Mouse (Mus musculus): ENCODE measurements around the gene Loxl4.
A peak's percentile ranks its signal among the peaks of the same experiment; 100 is the strongest.

Loxl4 gene

GRCm38 (mm10) chr19:42608082-42608481 lies 4.5 kb downstream of the Loxl4 start:
- no peak for DNase-seq

GRCm38 (mm10) chr19:42602576-42602975 lies 10.0 kb downstream of the Loxl4 start:
- DNase-seq: no peak

- no peak for DNase-seq
Observed at GRCm38 (mm10) chr19:42602041-42602440, 10.6 kb downstream of the Loxl4 start.

- no peak for DNase-seq
Observed at GRCm38 (mm10) chr19:42601445-42601844, 11.2 kb downstream of the Loxl4 start.

GRCm38 (mm10) chr19:42600591-42600990 lies 12.0 kb downstream of the Loxl4 start:
- no peak for DNase-seq

- no peak for DNase-seq
Observed at GRCm38 (mm10) chr19:42599891-42600290, 12.7 kb downstream of the Loxl4 start.

GRCm38 (mm10) chr19:42597896-42598295 lies 14.7 kb downstream of the Loxl4 start:
- no peak for DNase-seq

GRCm38 (mm10) chr19:42597286-42597685 lies 15.3 kb downstream of the Loxl4 start:
- no peak for DNase-seq

GRCm38 (mm10) chr19:42595066-42595465 lies 17.5 kb downstream of the Loxl4 start:
- peak; percentile 28 for DNase-seq

- DNase-seq: no peak
Observed at GRCm38 (mm10) chr19:42593456-42593855, 19.2 kb downstream of the Loxl4 start.

GRCm38 (mm10) chr19:42591534-42591933 lies 21.1 kb downstream of the Loxl4 start:
- DNase-seq: no peak

GRCm38 (mm10) chr19:42589246-42589645 lies 23.4 kb downstream of the Loxl4 start:
- no peak for DNase-seq

GRCm38 (mm10) chr19:42587704-42588103 lies 24.9 kb downstream of the Loxl4 start:
- no peak for DNase-seq

GRCm38 (mm10) chr19:42584188-42584587 lies 28.4 kb downstream of the Loxl4 start:
- no peak for DNase-seq

GRCm38 (mm10) chr19:42583677-42584076 lies 28.9 kb downstream of the Loxl4 start:
- DNase-seq: no peak

GRCm38 (mm10) chr19:42582811-42583370 lies 29.7 kb downstream of the Loxl4 start:
- no peak for DNase-seq

- no peak for DNase-seq
Observed at GRCm38 (mm10) chr19:42580701-42581100, 31.9 kb downstream of the Loxl4 start.

GRCm38 (mm10) chr19:42578631-42579030 lies 34.0 kb downstream of the Loxl4 start:
- no peak for DNase-seq

- no peak for DNase-seq
Observed at GRCm38 (mm10) chr19:42576856-42577255, 35.8 kb downstream of the Loxl4 start.

- no peak for DNase-seq
Observed at GRCm38 (mm10) chr19:42575317-42575716, 37.3 kb downstream of the Loxl4 start.

- DNase-seq: no peak
Observed at GRCm38 (mm10) chr19:42571291-42571690, 41.3 kb downstream of the Loxl4 start.

- no peak for DNase-seq
Observed at GRCm38 (mm10) chr19:42569076-42569475, 43.5 kb downstream of the Loxl4 start.

- DNase-seq: peak; percentile 13
Observed at GRCm38 (mm10) chr19:42567020-42567419, 45.6 kb downstream of the Loxl4 start.

- DNase-seq: no peak
Observed at GRCm38 (mm10) chr19:42566283-42567019, 46.2 kb downstream of the Loxl4 start.
